Mouse (Mus musculus): ENCODE results near the gene Keap1. TPM values are rescaled to one million over a fixed set of nuclear protein-coding genes. Genes with fewer than 3 reads are reported as not detected.
"Not testable (repeated sequence)": the region's sequence is repeated elsewhere in the genome, so short reads cannot be mapped to it uniquely, and the experiment has no call there.

Keap1 gene
- total RNA-seq, 1 experiment = 27.4 TPM

DNA sequence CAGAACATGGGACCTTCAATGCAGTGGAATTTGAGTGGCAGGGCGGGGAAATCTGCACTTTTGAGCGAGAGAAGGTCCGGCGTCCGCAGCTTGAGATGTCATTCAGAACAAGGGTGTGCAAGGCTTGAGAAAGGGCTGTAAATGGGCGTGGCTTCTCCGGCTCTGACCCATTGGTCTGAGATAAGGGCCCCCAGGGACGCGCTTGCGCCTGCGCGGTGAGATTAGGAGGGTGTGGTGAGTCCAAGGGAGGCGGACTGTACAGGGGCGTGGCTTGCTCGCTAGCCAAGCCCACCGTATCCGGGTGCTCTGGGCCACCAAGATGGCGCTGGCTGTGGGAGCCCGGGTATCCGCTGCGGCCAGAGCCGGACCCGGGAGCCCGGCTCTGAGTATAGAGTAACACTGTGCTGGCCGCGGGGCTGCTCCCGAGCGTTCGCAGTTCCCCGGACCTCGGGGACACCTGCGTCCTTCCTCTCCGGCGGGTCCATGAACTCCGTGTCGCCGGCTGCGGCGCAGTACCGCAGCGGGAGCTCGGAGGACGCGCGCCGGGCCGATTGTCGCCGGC, 25.9 kb upstream of the Keap1 start, which contains the start of gene Atg4d:
Atg4d (plus strand) TSS at position 294 of the 562 bp plus-strand sequence.
- TF ChIP-seq HCFC1 (IDR thresholded peaks at IDR 0.05; ENCODE audit: borderline replicate concordance, insufficient read depth, low read length) (no peak), ZNF384 (IDR thresholded peaks at IDR 0.05; ENCODE audit: low read depth, low read length) (no peak), CHD2 (IDR thresholded peaks at IDR 0.05; ENCODE audit: low read depth, low read length) (no peak), ZC3H11A (IDR thresholded peaks at IDR 0.05; ENCODE audit: borderline replicate concordance, low read depth, low read length) (no peak)
- Histone ChIP-seq H3K9ac (ENCODE audit: insufficient read depth, low read depth, low read length, poor library complexity, severe bottlenecking) (peak within 1 kb of the TSS; percentile 88), H3K27ac (ENCODE audit: insufficient read depth, low read depth, low read length, poor library complexity, severe bottlenecking) (peak within 1 kb of the TSS; percentile 14; the same call in 1 of the 2 replicates), H3K4me3 (ENCODE audit: insufficient read depth in 1 of 2, low read depth in 1 of 2, low read length in 2 of 2, poor library complexity in 1 of 2, severe bottlenecking in 1 of 2) (peak within 1 kb of the TSS; percentile 86 to 97), H3K4me1 (ENCODE audit: control insufficient read depth in 2 of 2, insufficient read depth in 2 of 2, low read length in 2 of 2, poor library complexity in 1 of 2) (peaks cover 6 to 8% of the 10 kb centered on the region in 2 experiments; a peak in 3 of 4 replicates), H3K9me3 (ENCODE audit: control insufficient read depth, insufficient read depth, low read depth, low read length) (no peaks in the 10 kb centered on the region), H3K36me3 (ENCODE audit: control insufficient read depth, insufficient read depth, low read length, poor library complexity, severe bottlenecking) (peaks cover 16% of the 10 kb centered on the region)
- DNase-seq (ENCODE audit: low read depth, low spot score) = peak; percentile 99
- in situ Hi-C loops (cut with MboI; ENCODE audit: low sequenced_read_pairs in 2 of 2, unreplicated experiment in 2 of 2) = no loop called here

- no peak for DNase-seq (ENCODE audit: low read depth, low spot score)
- peak overlapping the region; percentile 53; the same call in 1 of the 2 replicates for H3K9ac ChIP-seq (ENCODE audit: insufficient read depth, low read depth, low read length, poor library complexity, severe bottlenecking)
- TF ChIP-seq HCFC1 (IDR thresholded peaks at IDR 0.05; ENCODE audit: borderline replicate concordance, insufficient read depth, low read length) (no peak), CHD2 (IDR thresholded peaks at IDR 0.05; ENCODE audit: low read depth, low read length) (no peak), ZNF384 (IDR thresholded peaks at IDR 0.05; ENCODE audit: low read depth, low read length) (no peak), ZC3H11A (IDR thresholded peaks at IDR 0.05; ENCODE audit: borderline replicate concordance, low read depth, low read length) (no peak), MAFK (IDR thresholded peaks at IDR 0.05; ENCODE audit: insufficient read depth, low read depth, low read length) (no peak)
- H3K4me1 ChIP-seq (ENCODE audit: control insufficient read depth in 2 of 2, insufficient read depth in 2 of 2, low read length in 2 of 2, poor library complexity in 1 of 2) = peaks cover 6 to 8% of the 10 kb centered on the region in 2 experiments; a peak in 3 of 4 replicates
- H3K36me3 ChIP-seq (ENCODE audit: control insufficient read depth, insufficient read depth, low read length, poor library complexity, severe bottlenecking) = peaks cover 13% of the 10 kb centered on the region
- in situ Hi-C loops (cut with MboI; ENCODE audit: low sequenced_read_pairs in 2 of 2, unreplicated experiment in 2 of 2) = no loop called here
- peak overlapping the region; percentile 59 to 97 for H3K4me3 ChIP-seq (ENCODE audit: insufficient read depth in 1 of 2, low read depth in 1 of 2, low read length in 2 of 2, poor library complexity in 1 of 2, severe bottlenecking in 1 of 2)
- H3K27ac ChIP-seq (ENCODE audit: insufficient read depth, low read depth, low read length, poor library complexity, severe bottlenecking) = peak overlapping the region; percentile 14; the same call in 1 of the 2 replicates
- H3K9me3 ChIP-seq (ENCODE audit: control insufficient read depth, insufficient read depth, low read depth, low read length) = no peaks in the 10 kb centered on the region
These were observed 25.3 kb upstream of the Keap1 start for GRCm38 (mm10) chr9:21264272-21264999.

DNA sequence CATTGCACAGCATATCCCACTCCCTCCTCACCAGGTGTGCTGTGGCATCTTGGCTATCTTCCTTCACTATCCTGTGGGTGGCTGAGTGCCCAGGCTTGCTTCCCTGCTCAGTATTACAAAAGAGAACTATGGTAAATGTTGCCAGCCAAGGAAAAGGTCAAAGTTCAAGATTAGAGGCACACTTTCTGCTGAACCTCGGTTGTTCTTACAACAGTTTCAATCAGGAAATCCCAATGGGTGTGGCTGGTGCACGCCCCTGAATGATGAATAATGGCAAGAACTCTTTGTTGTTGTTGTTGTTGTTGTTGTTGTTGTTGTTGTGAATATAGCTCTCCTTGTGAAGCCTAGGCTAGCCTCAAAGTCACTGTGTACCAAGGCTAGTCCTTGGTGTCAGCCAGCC, 22.7 kb upstream of the Keap1 start:
- peak overlapping the region; percentile 40; the same call in 1 of the 2 replicates for H3K27ac ChIP-seq (ENCODE audit: insufficient read depth, low read depth, low read length, poor library complexity, severe bottlenecking)
- no peak for DNase-seq (ENCODE audit: low read depth, low spot score)
- no peak overlapping the region for H3K4me3 ChIP-seq (ENCODE audit: insufficient read depth in 1 of 2, low read depth in 1 of 2, low read length in 2 of 2, poor library complexity in 1 of 2, severe bottlenecking in 1 of 2)
- no peaks in the 10 kb centered on the region for H3K9me3 ChIP-seq (ENCODE audit: control insufficient read depth, insufficient read depth, low read depth, low read length)
- H3K9ac ChIP-seq (ENCODE audit: insufficient read depth, low read depth, low read length, poor library complexity, severe bottlenecking) = no peak overlapping the region
- peaks cover 6 to 8% of the 10 kb centered on the region in 2 experiments; a peak in 3 of 4 replicates for H3K4me1 ChIP-seq (ENCODE audit: control insufficient read depth in 2 of 2, insufficient read depth in 2 of 2, low read length in 2 of 2, poor library complexity in 1 of 2)
- H3K36me3 ChIP-seq (ENCODE audit: control insufficient read depth, insufficient read depth, low read length, poor library complexity, severe bottlenecking) = peaks cover 2% of the 10 kb centered on the region; the same call in 1 of the 2 replicates
- in situ Hi-C loops (cut with MboI; ENCODE audit: low sequenced_read_pairs in 2 of 2, unreplicated experiment in 2 of 2) = no loop called here
- TF ChIP-seq ZNF384 (IDR thresholded peaks at IDR 0.05; ENCODE audit: low read depth, low read length) = no peak
- TF ChIP-seq ZC3H11A (IDR thresholded peaks at IDR 0.05; ENCODE audit: borderline replicate concordance, low read depth, low read length) = no peak
- TF ChIP-seq HCFC1 (IDR thresholded peaks at IDR 0.05; ENCODE audit: borderline replicate concordance, insufficient read depth, low read length) = no peak
- no peak for TF ChIP-seq MAFK (IDR thresholded peaks at IDR 0.05; ENCODE audit: insufficient read depth, low read depth, low read length)
- no peak for TF ChIP-seq CHD2 (IDR thresholded peaks at IDR 0.05; ENCODE audit: low read depth, low read length)

- no peak overlapping the region for H3K4me3 ChIP-seq (ENCODE audit: insufficient read depth in 1 of 2, low read depth in 1 of 2, low read length in 2 of 2, poor library complexity in 1 of 2, severe bottlenecking in 1 of 2)
- DNase-seq (ENCODE audit: low read depth, low spot score) = no peak
- H3K4me1 ChIP-seq (ENCODE audit: control insufficient read depth in 2 of 2, insufficient read depth in 2 of 2, low read length in 2 of 2, poor library complexity in 1 of 2) = peaks cover 4 to 6% of the 10 kb centered on the region in 2 experiments; a peak in 3 of 4 replicates
- no peaks in the 10 kb centered on the region for H3K36me3 ChIP-seq (ENCODE audit: control insufficient read depth, insufficient read depth, low read length, poor library complexity, severe bottlenecking)
- no peak overlapping the region for H3K27ac ChIP-seq (ENCODE audit: insufficient read depth, low read depth, low read length, poor library complexity, severe bottlenecking)
- in situ Hi-C loops (cut with MboI; ENCODE audit: low sequenced_read_pairs in 2 of 2, unreplicated experiment in 2 of 2) = no loop called here
- no peak overlapping the region for H3K9ac ChIP-seq (ENCODE audit: insufficient read depth, low read depth, low read length, poor library complexity, severe bottlenecking)
- no peaks in the 10 kb centered on the region for H3K9me3 ChIP-seq (ENCODE audit: control insufficient read depth, insufficient read depth, low read depth, low read length)
- TF ChIP-seq MAFK (IDR thresholded peaks at IDR 0.05; ENCODE audit: insufficient read depth, low read depth, low read length) = no peak
- TF ChIP-seq CHD2 (IDR thresholded peaks at IDR 0.05; ENCODE audit: low read depth, low read length) = no peak
- TF ChIP-seq ZNF384 (IDR thresholded peaks at IDR 0.05; ENCODE audit: low read depth, low read length) = no peak
- no peak for TF ChIP-seq HCFC1 (IDR thresholded peaks at IDR 0.05; ENCODE audit: borderline replicate concordance, insufficient read depth, low read length)
- no peak for TF ChIP-seq ZC3H11A (IDR thresholded peaks at IDR 0.05; ENCODE audit: borderline replicate concordance, low read depth, low read length)
These were observed 21.4 kb upstream of the Keap1 start for GRCm38 (mm10) chr9:21260491-21261040.

DNA sequence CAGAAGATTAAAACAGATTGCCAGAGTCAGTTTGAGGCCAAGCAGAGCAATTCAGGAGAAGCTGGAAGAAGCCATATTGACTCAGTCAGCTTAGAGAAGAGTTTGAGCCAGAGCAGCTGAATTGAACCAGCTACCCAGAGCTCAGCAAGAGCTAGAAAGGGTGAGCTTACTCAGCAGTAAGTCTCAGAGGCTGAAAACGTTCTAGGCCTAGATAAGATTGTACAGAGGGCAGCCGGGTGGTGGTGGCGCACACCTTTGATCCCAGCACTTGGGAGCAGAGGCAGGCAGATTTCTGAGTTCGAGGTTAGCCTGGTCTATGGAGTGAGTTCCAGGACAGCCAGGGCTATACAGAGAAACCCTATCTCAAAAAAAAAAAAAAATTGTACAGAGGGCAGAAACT, 17.2 kb upstream of the Keap1 start:
- H3K4me1 ChIP-seq (ENCODE audit: control insufficient read depth in 2 of 2, insufficient read depth in 2 of 2, low read length in 2 of 2, poor library complexity in 1 of 2); in situ Hi-C loops (cut with MboI; ENCODE audit: low sequenced_read_pairs in 2 of 2, unreplicated experiment in 2 of 2); H3K9me3 ChIP-seq (ENCODE audit: control insufficient read depth, insufficient read depth, low read depth, low read length); H3K36me3 ChIP-seq (ENCODE audit: control insufficient read depth, insufficient read depth, low read length, poor library complexity, severe bottlenecking); DNase-seq (ENCODE audit: low read depth, low spot score); H3K9ac ChIP-seq (ENCODE audit: insufficient read depth, low read depth, low read length, poor library complexity, severe bottlenecking); H3K4me3 ChIP-seq (ENCODE audit: insufficient read depth in 1 of 2, low read depth in 1 of 2, low read length in 2 of 2, poor library complexity in 1 of 2, severe bottlenecking in 1 of 2); H3K27ac ChIP-seq (ENCODE audit: insufficient read depth, low read depth, low read length, poor library complexity, severe bottlenecking): not testable (repeated sequence)

Data from ES-E14 (cell line).